Mouse (Mus musculus) liver, embryonic 11.5 days (tissue): ENCODE results near the gene Dbnl. TPM values are rescaled to one million over a fixed set of nuclear protein-coding genes. Genes with fewer than 3 reads are reported as not detected.
"Not testable (repeated sequence)": the region's sequence is repeated elsewhere in the genome, so short reads cannot be mapped to it uniquely, and the experiment has no call there.

ENCODE experiments used
- ATAC-seq: fragments of 200-750 bp; cut with Nextera tagmentation; replicated peaks from 2 replicates; pipeline ENCODE4 v1.8.0; 2017; ENCODE audit warnings: moderate number of reproducible peaks, mild to moderate bottlenecking, moderate TSS enrichment, moderate library complexity; ENCODE audit not compliant: low FRiP score
- DNase-seq: peaks from one replicate; pipeline ENCODE4 v3.0.0-alpha.2; 2017; ENCODE audit warnings: low spot score
- H3K27ac ChIP-seq: fragments of 300-500 bp; sonication (generic); 2 replicates; pipeline ENCODE4 v1.5.1; 2014; ENCODE audit warnings: mild to moderate bottlenecking, low read depth, low read length, control low read depth
- H3K27me3 ChIP-seq: fragments of 300-500 bp; sonication (generic); replicated peaks from 2 replicates; pipeline ENCODE4 v1.6.1; 2014; ENCODE audit warnings: low read length, mixed read lengths; ENCODE audit not compliant: control insufficient read depth, insufficient read depth
- H3K36me3 ChIP-seq: fragments of 300-500 bp; sonication (generic); 2 replicates; pipeline ENCODE4 v1.6.1; 2014; ENCODE audit warnings: mild to moderate bottlenecking, low read length, moderate library complexity, mixed read lengths; ENCODE audit not compliant: control insufficient read depth, insufficient read depth
- H3K4me1 ChIP-seq: fragments of 300-500 bp; sonication (generic); replicated peaks from 2 replicates; pipeline ENCODE4 v1.6.1; 2014; ENCODE audit warnings: low read length, mixed read lengths; ENCODE audit not compliant: control insufficient read depth, insufficient read depth
- H3K4me2 ChIP-seq: fragments of 300-500 bp; sonication (generic); 2 replicates; pipeline ENCODE4 v1.6.1; 2014; ENCODE audit warnings: mild to moderate bottlenecking, control low read depth, moderate library complexity
- H3K4me3 ChIP-seq: fragments of 300-500 bp; sonication (generic); 2 replicates; pipeline ENCODE4 v1.5.1; 2014; ENCODE audit warnings: low read depth, low read length, control low read depth
- H3K9ac ChIP-seq: fragments of 300-500 bp; sonication (generic); 2 replicates; pipeline ENCODE4 v1.6.1; 2014; ENCODE audit warnings: low read depth, low read length, control low read depth
- H3K9me3 ChIP-seq: fragments of 300-500 bp; sonication (generic); 2 replicates; pipeline ENCODE4 v1.6.1; 2016; ENCODE audit warnings: low read length, inconsistent platforms, mixed read lengths; ENCODE audit not compliant: control insufficient read depth
- WGBS: fragments of 180-500 bp; shearing (Covaris S2); extraction: QIAGEN DNeasy Blood & Tissue Kit; methylation state at CpG from one replicate; pipeline ENCODE4 v1.1.7; 2014; 5-methylcytosine and 5-hydroxymethylcytosine counted together
- polyA plus RNA-seq: library from polyadenylated mRNA; unstranded; fragments of >200 nt; fragmentation: Nextera tagmentation; extraction: Ambion mirVana; gene quantifications from 2 replicates; pipeline ENCODE4 v1.2.1, GENCODE M21; 2014

Dbnl gene
- polyA plus RNA-seq, 1 experiment from 2014 or later, result 104 TPM

- WGBS, result 87% methylated on average over 4 of the region's 4 CpGs
- H3K4me1 ChIP-seq, H3K36me3 ChIP-seq, DNase-seq, H3K27me3 ChIP-seq, ATAC-seq, H3K9ac ChIP-seq, H3K27ac ChIP-seq, H3K4me3 ChIP-seq, H3K9me3 ChIP-seq, H3K4me2 ChIP-seq: not testable (repeated sequence)
Observed at GRCm38 (mm10) chr11:5809487-5809886, 21.2 kb downstream of the Dbnl start.

GRCm38 (mm10) chr11:5813381-5813780 is 25.1 kb downstream of the Dbnl start:
- Histone ChIP-seq H3K27me3 (no peaks in the 10 kb centered on the region), H3K4me2 (no peak overlapping the region), H3K4me1 (no peaks in the 10 kb centered on the region), H3K9me3 (no peaks in the 10 kb centered on the region), H3K4me3 (no peak overlapping the region), H3K36me3 (no peaks in the 10 kb centered on the region), H3K27ac (no peak overlapping the region), H3K9ac (no peak overlapping the region)
- 72% methylated on average over 10 of the region's 10 CpGs for WGBS
- DNase-seq (no peak), ATAC-seq (no peak)

- no peaks in the 10 kb centered on the region for H3K27me3 ChIP-seq
- ATAC-seq (no peak), DNase-seq (no peak)
- no peak overlapping the region for H3K9ac ChIP-seq
- H3K36me3 ChIP-seq, result no peaks in the 10 kb centered on the region
- 51% methylated on average over 2 of the region's 2 CpGs for WGBS
- no peak overlapping the region for H3K4me3 ChIP-seq
- H3K9me3 ChIP-seq, result no peaks in the 10 kb centered on the region
- H3K4me2 ChIP-seq, result no peak overlapping the region
- no peak overlapping the region for H3K27ac ChIP-seq
- no peaks in the 10 kb centered on the region for H3K4me1 ChIP-seq
Observed at GRCm38 (mm10) chr11:5819223-5819622, 30.9 kb downstream of the Dbnl start.

- ATAC-seq, result no peak
- Histone ChIP-seq H3K27ac (no peak overlapping the region), H3K36me3 (peaks cover 9% of the 10 kb centered on the region; the same call in 1 of the 2 replicates), H3K9ac (no peak overlapping the region), H3K4me2 (no peak overlapping the region), H3K9me3 (no peaks in the 10 kb centered on the region), H3K4me3 (no peak overlapping the region), H3K27me3 (no peaks in the 10 kb centered on the region), H3K4me1 (peaks cover 3% of the 10 kb centered on the region; the same call in 1 of the 2 replicates)
- DNase-seq, result no peak
Observed at GRCm38 (mm10) chr11:5825432-5825831, 37.1 kb downstream of the Dbnl start.

GRCm38 (mm10) chr11:5827931-5828330 is 39.6 kb downstream of the Dbnl start:
- no peak overlapping the region for H3K9ac ChIP-seq
- no peaks in the 10 kb centered on the region for H3K27me3 ChIP-seq
- DNase-seq, result no peak
- ATAC-seq, result no peak
- H3K4me2 ChIP-seq, result no peak overlapping the region
- H3K4me1 ChIP-seq, result peaks cover 3% of the 10 kb centered on the region; the same call in 1 of the 2 replicates
- no peak overlapping the region for H3K27ac ChIP-seq
- 84% methylated on average over 5 of the region's 5 CpGs for WGBS
- peaks cover 9% of the 10 kb centered on the region; the same call in 1 of the 2 replicates for H3K36me3 ChIP-seq
- H3K4me3 ChIP-seq, result no peak overlapping the region
- no peaks in the 10 kb centered on the region for H3K9me3 ChIP-seq

GRCm38 (mm10) chr11:5828509-5829191 is 40.4 kb downstream of the Dbnl start:
- DNase-seq (no peak), ATAC-seq (no peak)
- H3K4me3 ChIP-seq, result no peak overlapping the region
- H3K27me3 ChIP-seq, result no peaks in the 10 kb centered on the region
- H3K4me2 ChIP-seq, result no peak overlapping the region
- H3K9ac ChIP-seq, result no peak overlapping the region
- no peak overlapping the region for H3K27ac ChIP-seq
- peaks cover 9% of the 10 kb centered on the region; the same call in 1 of the 2 replicates for H3K36me3 ChIP-seq
- no peaks in the 10 kb centered on the region for H3K9me3 ChIP-seq
- peaks cover 3% of the 10 kb centered on the region; the same call in 1 of the 2 replicates for H3K4me1 ChIP-seq
- WGBS, result 84% methylated on average over 11 of the region's 11 CpGs

GRCm38 (mm10) chr11:5829327-5829726 is 41.0 kb downstream of the Dbnl start:
- no peak for DNase-seq
- WGBS, result 85% methylated on average over 12 of the region's 12 CpGs
- Histone ChIP-seq H3K9ac (no peak overlapping the region), H3K9me3 (no peaks in the 10 kb centered on the region), H3K27me3 (no peaks in the 10 kb centered on the region), H3K4me2 (no peak overlapping the region), H3K4me3 (no peak overlapping the region), H3K27ac (no peak overlapping the region), H3K4me1 (peaks cover 3% of the 10 kb centered on the region; the same call in 1 of the 2 replicates), H3K36me3 (peaks cover 9% of the 10 kb centered on the region; the same call in 1 of the 2 replicates)
- ATAC-seq, result no peak

- peaks cover 8% of the 10 kb centered on the region; the same call in 1 of the 2 replicates for H3K36me3 ChIP-seq
- no peak for DNase-seq
- no peak for ATAC-seq
Observed at GRCm38 (mm10) chr11:5834506-5834905, 46.2 kb downstream of the Dbnl start.

GRCm38 (mm10) chr11:5835057-5835456 is 46.8 kb downstream of the Dbnl start:
- DNase-seq, result no peak

More at GRCm38 (mm10) chr11:5834506-5834905, 46.2 kb downstream of the Dbnl start:
- no peak overlapping the region for H3K4me3 ChIP-seq
- no peak overlapping the region for H3K9ac ChIP-seq
- H3K4me2 ChIP-seq, result no peak overlapping the region
- 88% methylated on average over 9 of the region's 9 CpGs for WGBS
- H3K27me3 ChIP-seq, result no peaks in the 10 kb centered on the region
- peaks cover 10% of the 10 kb centered on the region for H3K4me1 ChIP-seq
- H3K27ac ChIP-seq, result no peak overlapping the region
- no peaks in the 10 kb centered on the region for H3K9me3 ChIP-seq

More at GRCm38 (mm10) chr11:5835057-5835456, 46.8 kb downstream of the Dbnl start:
- no peak overlapping the region for H3K4me3 ChIP-seq
- peaks cover 10% of the 10 kb centered on the region for H3K4me1 ChIP-seq
- no peaks in the 10 kb centered on the region for H3K27me3 ChIP-seq
- 86% methylated on average over 7 of the region's 7 CpGs for WGBS
- ATAC-seq, result no peak
- H3K9ac ChIP-seq, result no peak overlapping the region
- no peak overlapping the region for H3K4me2 ChIP-seq
- no peaks in the 10 kb centered on the region for H3K9me3 ChIP-seq
- H3K36me3 ChIP-seq, result peaks cover 4% of the 10 kb centered on the region; the same call in 1 of the 2 replicates
- H3K27ac ChIP-seq, result no peak overlapping the region
